Mouse (Mus musculus): ENCODE results near the gene Cib1. TPM values are rescaled to one million over a fixed set of nuclear protein-coding genes. Genes with fewer than 3 reads are reported as not detected.

The Cib1 gene
- total and polyA plus RNA-seq, 2 experiments from 2014 or later, result 33.5 to 49.9 TPM

DNA sequence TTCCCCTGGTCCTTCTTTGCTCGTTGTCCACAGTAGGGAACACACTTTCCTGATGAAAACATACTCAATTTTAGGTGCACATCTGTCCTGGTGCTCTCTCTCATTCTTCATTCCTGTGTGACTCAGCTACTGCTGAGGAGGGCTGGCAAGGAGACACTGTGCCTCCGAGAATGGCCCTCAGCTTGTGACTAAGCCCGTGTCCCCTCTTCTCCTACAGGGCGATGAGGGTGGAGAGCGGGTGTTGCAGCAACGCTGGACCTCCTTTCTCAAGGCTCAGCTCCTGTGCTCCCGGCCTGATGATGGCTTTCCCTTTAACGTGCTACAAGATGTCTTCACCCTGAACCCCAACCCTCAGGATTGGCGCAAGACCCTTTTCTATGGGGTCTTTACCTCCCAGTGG is 13.9 kb downstream of the Cib1 start:
- Histone ChIP-seq H3K4me3 (ENCODE audit: low read length) (no peak overlapping the region), H3K27me3 (ENCODE audit: insufficient read depth, low read length) (no peaks in the 10 kb centered on the region), H3K36me3 (ENCODE audit: insufficient read depth, low read length) (peaks cover 38% of the 10 kb centered on the region), H3K27ac (no peak overlapping the region), H3K4me2 (ENCODE audit: low read depth, low read length) (no peak overlapping the region), H3K9ac (replicated peaks; ENCODE audit: low read length) (no peak overlapping the region), H3K9me3 (ENCODE audit: low read length) (no peaks in the 10 kb centered on the region), H3K4me1 (ENCODE audit: insufficient read depth, low read length) (no peaks in the 10 kb centered on the region)
- 95% methylated on average over 9 of the region's 9 CpGs for WGBS
- ATAC-seq (no peak), DNase-seq (ENCODE audit: low spot score) (no peak)
- TF ChIP-seq CTCF (IDR thresholded peaks at IDR 0.05; ENCODE audit: low read depth), result no peak

DNA sequence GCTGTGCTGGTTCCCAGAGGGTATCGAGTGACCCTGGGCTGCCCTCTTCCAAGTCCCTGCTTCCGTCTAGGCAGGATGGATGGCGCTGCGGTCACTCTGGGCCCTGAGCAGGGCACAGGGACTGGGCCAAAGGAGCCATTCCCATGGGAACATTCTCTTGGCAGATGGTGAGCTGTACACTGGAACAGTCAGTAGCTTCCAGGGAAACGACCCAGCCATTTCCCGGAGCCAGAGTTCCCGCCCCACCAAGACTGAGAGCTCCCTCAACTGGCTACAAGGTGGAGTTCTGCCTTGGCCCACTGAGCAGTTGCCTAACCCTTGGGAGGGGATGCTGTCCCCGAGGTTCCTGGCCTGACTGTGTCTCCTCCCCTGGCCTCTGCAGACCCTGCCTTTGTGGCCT is 16.0 kb downstream of the Cib1 start:
- peak; percentile 89 for DNase-seq (ENCODE audit: low spot score)
- H3K36me3 ChIP-seq (ENCODE audit: insufficient read depth, low read length), result peaks cover 41% of the 10 kb centered on the region
- TF ChIP-seq CTCF (IDR thresholded peaks at IDR 0.05; ENCODE audit: low read depth), result peak; percentile 57

DNA sequence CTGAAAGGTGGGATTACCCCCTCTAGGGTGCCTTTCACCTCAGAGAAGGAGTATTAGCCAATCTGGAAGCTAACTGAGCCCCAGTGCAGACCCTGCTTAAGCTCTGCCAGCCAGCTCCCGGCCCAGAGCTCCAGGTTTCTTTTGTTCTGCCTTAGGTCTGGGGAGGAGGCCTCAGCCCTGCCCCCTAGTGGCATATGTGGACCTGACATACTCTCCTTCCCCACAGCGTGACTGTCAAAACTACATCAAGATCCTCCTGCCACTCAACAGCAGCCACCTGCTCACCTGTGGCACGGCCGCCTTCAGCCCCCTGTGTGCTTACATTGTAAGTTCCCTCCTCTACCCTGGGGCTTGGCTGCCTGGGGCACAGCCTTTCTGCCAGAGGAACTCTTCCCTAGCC is 17.2 kb downstream of the Cib1 start:
- H3K9ac ChIP-seq (replicated peaks; ENCODE audit: low read length), result no peak overlapping the region
- peak overlapping the region; percentile 51; the same call in 1 of the 2 replicates for H3K27ac ChIP-seq
- H3K27me3 ChIP-seq (ENCODE audit: insufficient read depth, low read length), result no peaks in the 10 kb centered on the region
- DNase-seq (ENCODE audit: low spot score) (peak; percentile 89), ATAC-seq (peak; percentile 74)
- peak; percentile 91 for TF ChIP-seq CTCF (IDR thresholded peaks at IDR 0.05; ENCODE audit: low read depth)
- H3K9me3 ChIP-seq (ENCODE audit: low read length), result no peaks in the 10 kb centered on the region
- peaks cover 29% of the 10 kb centered on the region for H3K36me3 ChIP-seq (ENCODE audit: insufficient read depth, low read length)
- WGBS, result 10% methylated on average over 4 of the region's 4 CpGs
- no peaks in the 10 kb centered on the region for H3K4me1 ChIP-seq (ENCODE audit: insufficient read depth, low read length)
- H3K4me3 ChIP-seq (ENCODE audit: low read length), result no peak overlapping the region
- H3K4me2 ChIP-seq (ENCODE audit: low read depth, low read length), result no peak overlapping the region

More for the DNA sequence above, 16.0 kb downstream of the Cib1 start:
- H3K27me3 ChIP-seq (ENCODE audit: insufficient read depth, low read length), result no peaks in the 10 kb centered on the region
- no peak overlapping the region for H3K9ac ChIP-seq (replicated peaks; ENCODE audit: low read length)
- peak; percentile 87 for ATAC-seq
- H3K4me1 ChIP-seq (ENCODE audit: insufficient read depth, low read length), result no peaks in the 10 kb centered on the region
- H3K27ac ChIP-seq, result peak overlapping the region; percentile 26; the same call in 1 of the 2 replicates
- 46% methylated on average over 8 of the region's 8 CpGs for WGBS
- H3K4me2 ChIP-seq (ENCODE audit: low read depth, low read length), result no peak overlapping the region
- no peaks in the 10 kb centered on the region for H3K9me3 ChIP-seq (ENCODE audit: low read length)
- no peak overlapping the region for H3K4me3 ChIP-seq (ENCODE audit: low read length)

DNA sequence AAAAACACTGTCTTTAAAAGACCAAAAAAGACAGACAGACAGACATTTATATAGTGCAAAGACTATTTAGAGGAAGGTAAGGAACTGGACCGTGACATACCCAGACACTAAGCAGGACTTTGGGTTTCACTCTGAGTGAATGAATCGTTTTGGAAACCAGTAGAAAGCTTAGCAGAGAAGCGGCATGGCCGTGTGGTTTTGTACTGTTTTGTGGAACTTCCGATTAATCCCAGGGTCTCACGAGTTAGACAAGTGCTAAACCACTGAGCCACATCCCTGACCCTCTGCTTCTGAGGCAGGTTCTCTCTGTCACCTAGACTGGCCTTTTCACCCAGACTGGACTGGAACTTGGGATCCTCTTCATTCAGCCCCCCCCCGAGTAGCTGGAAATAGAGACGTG is 18.2 kb downstream of the Cib1 start:
- TF ChIP-seq CTCF (IDR thresholded peaks at IDR 0.05; ENCODE audit: low read depth), result no peak
- H3K27me3 ChIP-seq (ENCODE audit: insufficient read depth, low read length), result no peaks in the 10 kb centered on the region
- DNase-seq (ENCODE audit: low spot score) (no peak), ATAC-seq (no peak)
- no peak overlapping the region for H3K9ac ChIP-seq (replicated peaks; ENCODE audit: low read length)
- H3K27ac ChIP-seq, result no peak overlapping the region
- H3K4me3 ChIP-seq (ENCODE audit: low read length), result no peak overlapping the region
- no peaks in the 10 kb centered on the region for H3K4me1 ChIP-seq (ENCODE audit: insufficient read depth, low read length)
- H3K36me3 ChIP-seq (ENCODE audit: insufficient read depth, low read length), result peaks cover 21% of the 10 kb centered on the region
- 81% methylated on average over 8 of the region's 8 CpGs for WGBS
- no peak overlapping the region for H3K4me2 ChIP-seq (ENCODE audit: low read depth, low read length)
- H3K9me3 ChIP-seq (ENCODE audit: low read length), result no peaks in the 10 kb centered on the region

DNA sequence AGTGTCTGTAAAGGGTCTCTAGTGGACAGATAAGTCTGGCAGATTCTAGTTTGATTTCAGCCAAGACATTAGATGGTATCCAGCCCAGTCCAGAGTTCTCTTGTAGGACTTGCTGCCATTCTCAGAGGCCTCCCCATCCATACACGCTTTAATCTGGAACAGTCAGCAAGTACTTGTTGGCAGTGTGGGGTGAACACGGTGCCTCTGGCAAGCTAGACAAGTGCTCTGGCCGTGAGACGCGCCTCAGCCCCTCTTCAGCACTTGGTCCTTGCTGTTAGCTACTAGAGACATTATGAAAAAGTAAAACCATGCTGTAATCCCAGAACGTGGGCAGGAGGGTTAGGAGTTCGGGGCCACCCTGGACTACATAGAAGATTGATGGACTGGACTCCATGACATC is 19.0 kb downstream of the Cib1 start:
- H3K4me2 ChIP-seq (ENCODE audit: low read depth, low read length), result no peak overlapping the region
- no peak overlapping the region for H3K9ac ChIP-seq (replicated peaks; ENCODE audit: low read length)
- DNase-seq (ENCODE audit: low spot score) (no peak), ATAC-seq (no peak)
- TF ChIP-seq CTCF (IDR thresholded peaks at IDR 0.05; ENCODE audit: low read depth), result no peak
- H3K36me3 ChIP-seq (ENCODE audit: insufficient read depth, low read length), result peaks cover 12% of the 10 kb centered on the region
- H3K4me1 ChIP-seq (ENCODE audit: insufficient read depth, low read length), result peaks cover 5% of the 10 kb centered on the region; the same call in 1 of the 2 replicates
- no peak overlapping the region for H3K4me3 ChIP-seq (ENCODE audit: low read length)
- no peaks in the 10 kb centered on the region for H3K9me3 ChIP-seq (ENCODE audit: low read length)
- 75% methylated on average over 7 of the region's 7 CpGs for WGBS
- H3K27me3 ChIP-seq (ENCODE audit: insufficient read depth, low read length), result no peaks in the 10 kb centered on the region
- no peak overlapping the region for H3K27ac ChIP-seq

DNA sequence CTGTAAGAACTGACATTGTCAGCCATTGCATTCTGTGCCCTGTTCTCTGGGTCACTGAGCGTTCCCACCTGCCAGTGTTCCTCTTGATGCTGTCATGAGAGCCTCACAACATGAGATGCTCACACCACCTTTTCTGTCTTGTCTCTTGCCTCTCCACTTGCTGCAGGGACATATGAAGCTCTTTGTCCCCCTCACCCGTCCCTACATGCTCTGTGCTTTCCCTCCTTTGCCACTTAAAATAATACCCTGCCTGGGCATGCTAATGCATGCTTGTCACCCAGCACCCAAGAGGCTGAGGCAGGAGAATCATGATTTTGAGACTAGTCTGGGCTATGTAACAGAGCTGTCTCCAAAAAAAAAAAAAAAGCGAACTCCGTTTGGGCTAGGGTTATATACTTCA is 21.6 kb downstream of the Cib1 start:
- DNase-seq (ENCODE audit: low spot score), result no peak
- TF ChIP-seq CTCF (IDR thresholded peaks at IDR 0.05; ENCODE audit: low read depth), result no peak
- no peak overlapping the region for H3K4me3 ChIP-seq (ENCODE audit: low read length)
- ATAC-seq, result no peak
- no peak overlapping the region for H3K9ac ChIP-seq (replicated peaks; ENCODE audit: low read length)
- WGBS, result 79% methylated on average over 4 of the region's 4 CpGs
- H3K36me3 ChIP-seq (ENCODE audit: insufficient read depth, low read length), result peaks cover 6% of the 10 kb centered on the region; the same call in 1 of the 2 replicates
- no peaks in the 10 kb centered on the region for H3K9me3 ChIP-seq (ENCODE audit: low read length)
- no peak overlapping the region for H3K4me2 ChIP-seq (ENCODE audit: low read depth, low read length)
- no peak overlapping the region for H3K27ac ChIP-seq
- no peaks in the 10 kb centered on the region for H3K27me3 ChIP-seq (ENCODE audit: insufficient read depth, low read length)
- H3K4me1 ChIP-seq (ENCODE audit: insufficient read depth, low read length), result peaks cover 12% of the 10 kb centered on the region; the same call in 1 of the 2 replicates

DNA sequence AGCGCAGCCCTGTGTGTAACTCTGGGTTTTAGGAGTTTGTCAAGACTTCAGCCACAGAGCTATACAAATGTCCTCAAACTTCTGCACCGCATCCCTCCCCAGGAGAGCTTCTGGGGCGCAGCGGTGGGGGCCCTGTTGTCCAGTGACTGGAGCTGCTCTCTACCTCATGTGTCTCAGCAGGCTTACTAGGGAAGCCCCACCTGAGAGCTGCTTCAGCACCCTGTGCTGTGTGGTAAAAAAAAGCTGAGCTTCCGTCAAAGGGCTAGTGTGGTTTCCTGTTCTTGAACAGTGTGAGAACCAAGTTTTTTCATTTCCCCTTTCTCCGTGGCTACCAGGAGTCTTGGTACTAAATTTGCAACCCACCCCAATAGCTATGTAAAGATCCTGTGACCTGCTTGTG is 22.9 kb downstream of the Cib1 start:
- no peak overlapping the region for H3K4me2 ChIP-seq (ENCODE audit: low read depth, low read length)
- DNase-seq (ENCODE audit: low spot score) (no peak), ATAC-seq (no peak)
- H3K9me3 ChIP-seq (ENCODE audit: low read length), result no peaks in the 10 kb centered on the region
- H3K4me1 ChIP-seq (ENCODE audit: insufficient read depth, low read length), result peaks cover 12% of the 10 kb centered on the region; the same call in 1 of the 2 replicates
- H3K27me3 ChIP-seq (ENCODE audit: insufficient read depth, low read length), result no peaks in the 10 kb centered on the region
- 0 out of 2 replicates have a peak, but pooled peaks cover 6% of the 10 kb centered on the region for H3K36me3 ChIP-seq (ENCODE audit: insufficient read depth, low read length)
- TF ChIP-seq CTCF (IDR thresholded peaks at IDR 0.05; ENCODE audit: low read depth), result no peak
- H3K27ac ChIP-seq, result no peak overlapping the region
- H3K4me3 ChIP-seq (ENCODE audit: low read length), result no peak overlapping the region
- 81% methylated on average over 6 of the region's 6 CpGs for WGBS
- no peak overlapping the region for H3K9ac ChIP-seq (replicated peaks; ENCODE audit: low read length)

All from hindbrain, postnatal 0 days (tissue).